Mouse (Mus musculus): Measurements from ENCODE around the gene Tjp3. TPM values are rescaled to one million over a fixed set of nuclear protein-coding genes. Genes with fewer than 3 reads are reported as not detected.

Tjp3 gene
- polyA plus RNA-seq, 1 experiment from 2014 or later = 11.6 TPM

- Histone ChIP-seq H3K4me1 (ENCODE audit: control insufficient read depth, insufficient read depth, low read length) (peaks cover 19% of the 10 kb centered on the region; the same call in 1 of the 2 replicates), H3K4me3 (ENCODE audit: low read length) (peak overlapping the region; percentile 79), H3K27ac (ENCODE audit: low read depth, low read length) (no peak overlapping the region), H3K27me3 (ENCODE audit: control insufficient read depth, insufficient read depth, low read length) (no peaks in the 10 kb centered on the region), H3K9ac (ENCODE audit: low read depth, low read length) (peak overlapping the region; percentile 89), H3K4me2 (replicated peaks; ENCODE audit: low read depth, low read length) (peak overlapping the region; percentile 91), H3K9me3 (ENCODE audit: control insufficient read depth, low read length) (no peaks in the 10 kb centered on the region), H3K36me3 (ENCODE audit: control insufficient read depth, insufficient read depth, low read length) (peaks cover 51% of the 10 kb centered on the region)
- WGBS = 82% methylated on average over 16 of the region's 16 CpGs
- ATAC-seq (ENCODE audit: low FRiP score, low TSS enrichment) = no peak
Measured at GRCm38 (mm10) chr10:81268643-81269412, 22.6 kb downstream of the Tjp3 start.

DNA sequence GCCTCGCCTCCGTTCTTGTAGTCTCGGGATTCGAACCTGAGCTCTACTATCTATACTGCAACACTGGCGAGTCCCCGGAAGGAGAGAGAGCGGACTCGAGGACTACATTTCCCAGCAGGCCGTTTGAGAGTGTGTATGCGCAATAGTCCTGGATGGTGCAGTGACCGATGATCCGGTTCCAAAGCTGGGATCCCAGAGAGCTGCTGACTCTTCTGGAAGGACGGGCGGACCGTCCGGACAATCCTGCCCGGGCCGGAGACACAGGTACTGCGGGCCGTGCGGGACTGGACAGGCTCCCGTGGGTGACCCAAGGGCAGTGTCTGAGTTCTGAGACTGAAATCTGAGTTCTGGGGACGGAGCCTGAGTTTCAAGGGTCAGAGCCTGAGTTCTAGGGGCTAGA, 23.3 kb downstream of the Tjp3 start:
- H3K4me1 ChIP-seq (ENCODE audit: control insufficient read depth, insufficient read depth, low read length) = peaks cover 19% of the 10 kb centered on the region; the same call in 1 of the 2 replicates
- peaks cover 50% of the 10 kb centered on the region for H3K36me3 ChIP-seq (ENCODE audit: control insufficient read depth, insufficient read depth, low read length)
- H3K4me2 ChIP-seq (replicated peaks; ENCODE audit: low read depth, low read length) = peak overlapping the region; percentile 91
- no peaks in the 10 kb centered on the region for H3K27me3 ChIP-seq (ENCODE audit: control insufficient read depth, insufficient read depth, low read length)
- peak overlapping the region; percentile 89 for H3K9ac ChIP-seq (ENCODE audit: low read depth, low read length)
- WGBS = under 1% methylated on average over 23 of the region's 23 CpGs
- no peak overlapping the region for H3K27ac ChIP-seq (ENCODE audit: low read depth, low read length)
- no peaks in the 10 kb centered on the region for H3K9me3 ChIP-seq (ENCODE audit: control insufficient read depth, low read length)
- ATAC-seq (ENCODE audit: low FRiP score, low TSS enrichment) = peak; percentile 50; the same call in 1 of the 2 replicates
- H3K4me3 ChIP-seq (ENCODE audit: low read length) = peak overlapping the region; percentile 79

DNA sequence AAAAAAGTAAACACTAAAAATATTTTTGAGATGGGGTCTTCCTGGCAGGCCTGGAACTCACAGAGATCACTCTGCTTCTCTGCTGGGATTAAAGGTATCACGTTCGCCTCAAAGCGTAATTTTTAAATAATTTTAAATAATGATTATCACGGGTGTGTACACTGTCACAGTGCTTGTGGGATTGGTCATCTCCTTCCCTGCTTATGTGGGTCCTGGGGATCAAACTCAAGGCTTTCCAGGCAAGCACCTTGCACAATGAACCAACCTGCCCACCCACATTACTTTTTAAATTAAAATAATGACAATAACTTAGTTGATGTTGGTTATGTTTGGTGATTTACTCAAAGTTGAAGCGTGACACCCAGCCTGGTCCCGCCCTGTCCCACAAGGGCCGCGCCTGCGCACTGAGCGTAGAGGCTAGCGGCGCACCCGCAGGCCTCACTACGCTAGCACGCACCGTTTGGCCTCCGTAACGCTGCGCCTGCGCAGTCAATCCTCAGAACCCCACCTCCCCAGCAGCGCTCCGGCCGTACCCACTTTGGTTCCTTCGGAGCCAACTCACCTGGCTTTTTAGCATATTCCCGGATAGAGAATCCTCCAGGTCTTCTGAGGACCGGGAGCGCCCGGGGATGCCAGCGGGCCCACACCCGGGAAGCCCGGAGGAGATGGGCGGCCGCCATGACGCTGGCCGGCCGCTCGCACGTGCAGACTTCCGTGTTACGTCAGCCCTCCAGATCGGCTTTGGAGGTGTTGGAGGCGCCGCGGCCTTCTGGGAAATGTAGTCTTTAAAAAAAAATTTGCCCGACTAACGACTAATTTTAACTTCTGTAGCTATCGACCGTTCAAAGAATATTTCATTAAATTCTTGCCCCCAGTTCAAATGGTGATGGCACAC, 24.9 kb downstream of the Tjp3 start, which contains the start of the genes Mrpl54 and Apba3:
Gene Mrpl54 (minus strand): TSS at position 724 of the 895 bp plus-strand sequence.
Gene Apba3 (plus strand): TSS at position 750 of the 895 bp plus-strand sequence.
- Histone ChIP-seq H3K9ac (ENCODE audit: low read depth, low read length) (peak within 1 kb of the TSS; percentile 85), H3K27me3 (ENCODE audit: control insufficient read depth, insufficient read depth, low read length) (no peaks in the 10 kb centered on the region), H3K9me3 (ENCODE audit: control insufficient read depth, low read length) (no peaks in the 10 kb centered on the region), H3K4me1 (ENCODE audit: control insufficient read depth, insufficient read depth, low read length) (peaks cover 19% of the 10 kb centered on the region; the same call in 1 of the 2 replicates), H3K36me3 (ENCODE audit: control insufficient read depth, insufficient read depth, low read length) (peaks cover 44% of the 10 kb centered on the region), H3K4me2 (replicated peaks; ENCODE audit: low read depth, low read length) (peak within 1 kb of the TSS; percentile 91), H3K27ac (ENCODE audit: low read depth, low read length) (peak within 1 kb of the TSS; percentile 79), H3K4me3 (ENCODE audit: low read length) (peak within 1 kb of the TSS; percentile 79)
- peak; percentile 94 for ATAC-seq (ENCODE audit: low FRiP score, low TSS enrichment)
- under 1% methylated on average over 48 of the region's 48 CpGs for WGBS

- H3K4me2 ChIP-seq (replicated peaks; ENCODE audit: low read depth, low read length) = peak overlapping the region; percentile 75
- ATAC-seq (ENCODE audit: low FRiP score, low TSS enrichment) = no peak
- H3K36me3 ChIP-seq (ENCODE audit: control insufficient read depth, insufficient read depth, low read length) = peaks cover 38% of the 10 kb centered on the region
- WGBS = 98% methylated on average over 8 of the region's 8 CpGs
- peak overlapping the region; percentile 85; the same call in 1 of the 2 replicates for H3K9ac ChIP-seq (ENCODE audit: low read depth, low read length)
- H3K27ac ChIP-seq (ENCODE audit: low read depth, low read length) = no peak overlapping the region
- peaks cover 19% of the 10 kb centered on the region; the same call in 1 of the 2 replicates for H3K4me1 ChIP-seq (ENCODE audit: control insufficient read depth, insufficient read depth, low read length)
- H3K27me3 ChIP-seq (ENCODE audit: control insufficient read depth, insufficient read depth, low read length) = no peaks in the 10 kb centered on the region
- H3K4me3 ChIP-seq (ENCODE audit: low read length) = peak overlapping the region; percentile 73
- H3K9me3 ChIP-seq (ENCODE audit: control insufficient read depth, low read length) = peaks cover 2% of the 10 kb centered on the region; the same call in 1 of the 2 replicates
Measured at GRCm38 (mm10) chr10:81265540-81265939, 25.8 kb downstream of the Tjp3 start.

- Histone ChIP-seq H3K4me2 (replicated peaks; ENCODE audit: low read depth, low read length) (no peak overlapping the region), H3K4me1 (ENCODE audit: control insufficient read depth, insufficient read depth, low read length) (peaks cover 13% of the 10 kb centered on the region; the same call in 1 of the 2 replicates), H3K27ac (ENCODE audit: low read depth, low read length) (no peak overlapping the region), H3K36me3 (ENCODE audit: control insufficient read depth, insufficient read depth, low read length) (peaks cover 36% of the 10 kb centered on the region), H3K9ac (ENCODE audit: low read depth, low read length) (no peak overlapping the region), H3K4me3 (ENCODE audit: low read length) (no peak overlapping the region), H3K27me3 (ENCODE audit: control insufficient read depth, insufficient read depth, low read length) (peaks cover 29% of the 10 kb centered on the region), H3K9me3 (ENCODE audit: control insufficient read depth, low read length) (peaks cover 4% of the 10 kb centered on the region; the same call in 1 of the 2 replicates)
- no peak for ATAC-seq (ENCODE audit: low FRiP score, low TSS enrichment)
- 91% methylated on average over 4 of the region's 4 CpGs for WGBS
Measured at GRCm38 (mm10) chr10:81261025-81261424, 30.4 kb downstream of the Tjp3 start.

DNA sequence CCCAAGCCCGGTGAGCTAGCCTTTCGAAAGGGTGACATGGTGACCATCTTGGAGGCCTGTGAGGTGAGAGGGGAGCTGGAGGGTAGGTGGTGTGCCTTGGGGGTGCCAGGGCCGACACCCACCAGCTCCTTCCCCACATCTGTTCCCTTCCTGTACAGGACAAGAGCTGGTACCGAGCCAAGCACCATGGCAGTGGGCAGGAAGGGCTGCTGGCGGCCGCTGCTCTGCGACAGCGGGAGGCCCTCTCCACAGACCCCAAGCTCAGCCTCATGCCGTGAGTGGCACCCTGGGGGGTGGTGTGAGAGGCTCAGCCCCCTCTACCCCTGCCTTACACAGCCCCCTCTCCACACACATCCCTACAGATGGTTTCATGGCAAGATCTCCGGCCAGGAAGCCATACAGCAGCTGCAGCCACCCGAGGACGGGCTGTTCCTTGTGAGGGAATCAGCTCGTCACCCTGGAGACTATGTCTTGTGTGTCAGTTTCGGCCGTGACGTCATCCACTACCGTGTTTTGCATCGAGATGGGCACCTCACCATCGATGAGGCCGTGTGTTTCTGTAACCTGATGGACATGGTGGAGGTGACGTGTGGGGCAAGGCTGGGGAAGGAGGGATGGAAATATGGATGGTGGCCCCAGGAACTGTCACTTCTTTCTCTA, 32.0 kb downstream of the Tjp3 start:
- no peak overlapping the region for H3K9ac ChIP-seq (ENCODE audit: low read depth, low read length)
- H3K36me3 ChIP-seq (ENCODE audit: control insufficient read depth, insufficient read depth, low read length) = peaks cover 23% of the 10 kb centered on the region
- H3K27me3 ChIP-seq (ENCODE audit: control insufficient read depth, insufficient read depth, low read length) = peaks cover 31% of the 10 kb centered on the region
- H3K4me2 ChIP-seq (replicated peaks; ENCODE audit: low read depth, low read length) = no peak overlapping the region
- no peak for ATAC-seq (ENCODE audit: low FRiP score, low TSS enrichment)
- H3K4me3 ChIP-seq (ENCODE audit: low read length) = no peak overlapping the region
- H3K27ac ChIP-seq (ENCODE audit: low read depth, low read length) = no peak overlapping the region
- 43% methylated on average over 21 of the region's 21 CpGs for WGBS
- H3K4me1 ChIP-seq (ENCODE audit: control insufficient read depth, insufficient read depth, low read length) = 0 out of 2 replicates have a peak, but pooled peaks cover 6% of the 10 kb centered on the region
- H3K9me3 ChIP-seq (ENCODE audit: control insufficient read depth, low read length) = peaks cover 4% of the 10 kb centered on the region; the same call in 1 of the 2 replicates

DNA sequence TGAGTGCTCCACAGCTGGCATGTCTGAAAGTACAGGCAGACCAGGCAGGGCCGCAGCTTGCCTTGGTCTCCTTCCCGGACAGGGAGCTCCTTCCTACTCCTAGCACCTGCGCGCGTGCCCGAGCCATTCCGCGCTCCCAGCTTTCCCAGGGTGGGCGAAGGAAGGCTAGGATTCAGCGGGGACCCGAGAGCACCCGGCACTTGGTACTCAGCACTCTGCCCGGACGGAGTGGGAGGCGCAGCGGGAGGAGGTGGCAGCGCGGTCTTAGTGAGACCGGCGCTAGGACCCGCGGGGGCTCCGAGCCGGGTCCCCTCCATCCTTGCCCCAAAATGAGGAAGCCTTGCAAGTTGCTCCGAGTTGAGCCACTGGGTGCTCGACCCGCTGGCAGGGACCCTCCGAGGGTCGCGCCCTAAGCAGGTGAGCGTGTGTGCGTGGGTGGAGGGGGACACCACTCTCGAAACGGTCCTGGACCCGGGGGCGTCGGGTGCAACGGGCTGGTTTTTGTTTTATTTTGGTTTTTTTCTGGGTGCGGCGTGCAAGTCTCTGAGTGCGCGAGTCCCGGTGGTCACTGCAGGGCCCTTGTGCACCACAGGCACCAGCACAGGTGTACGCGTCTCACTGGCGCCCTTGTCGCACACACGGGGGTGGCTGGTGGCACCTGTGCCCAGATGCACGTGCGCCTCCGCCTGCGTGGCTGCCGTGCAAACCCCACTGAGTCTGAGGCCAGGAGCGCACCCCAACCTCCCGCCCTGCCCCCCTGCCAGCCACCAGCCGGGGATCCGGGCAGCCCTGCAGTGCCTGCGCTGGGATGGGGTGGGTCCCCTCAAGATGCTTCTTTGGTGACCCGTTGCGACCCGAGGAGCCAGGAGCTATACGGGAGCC, 34.0 kb downstream of the Tjp3 start:
- Histone ChIP-seq H3K27me3 (ENCODE audit: control insufficient read depth, insufficient read depth, low read length) (peaks cover 49% of the 10 kb centered on the region), H3K4me1 (ENCODE audit: control insufficient read depth, insufficient read depth, low read length) (0 out of 2 replicates have a peak, but pooled peaks cover 10% of the 10 kb centered on the region), H3K27ac (ENCODE audit: low read depth, low read length) (no peak overlapping the region), H3K4me3 (ENCODE audit: low read length) (peak overlapping the region; percentile 43), H3K4me2 (replicated peaks; ENCODE audit: low read depth, low read length) (peak overlapping the region; percentile 73), H3K9ac (ENCODE audit: low read depth, low read length) (peak overlapping the region; percentile 15; the same call in 1 of the 2 replicates), H3K36me3 (ENCODE audit: control insufficient read depth, insufficient read depth, low read length) (peaks cover 6% of the 10 kb centered on the region; the same call in 1 of the 2 replicates), H3K9me3 (ENCODE audit: control insufficient read depth, low read length) (peaks cover 4% of the 10 kb centered on the region; the same call in 1 of the 2 replicates)
- under 1% methylated on average over 62 of the region's 62 CpGs for WGBS
- ATAC-seq (ENCODE audit: low FRiP score, low TSS enrichment) = 0 out of 2 replicates have a peak, but pooled peaks have one; percentile 7

Data from kidney, embryonic 14.5 days (tissue).